Mouse (Mus musculus) testis, adult 2 months (tissue): ENCODE data around the gene Camta1. TPM values are rescaled to one million over a fixed set of nuclear protein-coding genes. Genes with fewer than 3 reads are reported as not detected.

Experiments
- H3K27ac ChIP-seq: fragments of 200-500 bp; 2 replicates; pipeline ENCODE4 v1.5.1; 2012; ENCODE audit warnings: low read depth, low read length; ENCODE audit not compliant: control insufficient read depth, insufficient read depth
- H3K27me3 ChIP-seq: fragments of 200-500 bp; 2 replicates; pipeline ENCODE4 v1.6.1; 2012; ENCODE audit warnings: mild to moderate bottlenecking, low read length, moderate library complexity; ENCODE audit not compliant: control insufficient read depth, insufficient read depth
- H3K36me3 ChIP-seq: fragments of 200-500 bp; 2 replicates; pipeline ENCODE4 v1.6.1; 2012; ENCODE audit warnings: mild to moderate bottlenecking, low read length; ENCODE audit not compliant: control insufficient read depth, insufficient read depth
- H3K4me1 ChIP-seq: fragments of 200-500 bp; 2 replicates; pipeline ENCODE4 v1.6.1; 2012; ENCODE audit warnings: low read length; ENCODE audit not compliant: control insufficient read depth, insufficient read depth
- H3K4me3 ChIP-seq: fragments of 200-500 bp; 2 replicates; pipeline ENCODE4 v1.5.1; 2012; ENCODE audit warnings: low read depth, mild to moderate bottlenecking, low read length, moderate library complexity, mixed read lengths; ENCODE audit not compliant: control insufficient read depth
- CTCF ChIP-seq: fragments of 200-500 bp; IDR thresholded peaks from 2 replicates; pipeline ENCODE4 v1.5.1; 2012; ENCODE audit warnings: low read depth, mild to moderate bottlenecking, inconsistent platforms, low read length, moderate library complexity; ENCODE audit not compliant: control insufficient read depth, insufficient read depth, insufficient replicate concordance
- POLR2A ChIP-seq: fragments of 200-500 bp; IDR thresholded peaks from 2 replicates; pipeline ENCODE4 v1.6.1; 2012; ENCODE audit warnings: low read depth, mild to moderate bottlenecking, inconsistent platforms, low read length, moderate library complexity; ENCODE audit not compliant: control insufficient read depth
- polyA plus RNA-seq: library from polyadenylated mRNA; depleted of rRNA; stranded (reverse); fragments of >200 nt; gene quantifications from 2 replicates; pipeline ENCODE4 v1.2.3, GENCODE M21; 2012

Camta1 gene
- polyA plus RNA-seq, 1 experiment, result 15.4 TPM

DNA sequence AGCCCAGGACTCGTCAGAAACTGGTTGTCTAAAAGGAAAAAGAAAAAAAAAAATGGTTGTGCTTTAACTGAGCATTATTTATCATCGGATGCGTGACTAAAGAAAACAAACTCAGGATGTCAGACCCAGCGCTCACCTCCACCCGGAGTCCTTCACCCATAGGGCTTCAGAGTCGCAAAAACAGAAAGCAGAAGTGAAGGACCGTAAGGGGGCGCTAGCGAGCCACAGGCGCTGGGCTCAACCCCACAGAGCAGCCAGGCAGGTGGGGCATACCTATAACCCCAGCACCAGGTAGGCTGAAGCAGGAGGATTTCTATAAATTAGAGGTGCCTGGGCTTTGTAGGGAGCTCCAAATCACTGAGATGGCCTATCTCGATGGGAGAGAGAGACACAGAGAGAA, 39.7 kb upstream of the Camta1 start:
- H3K27me3 ChIP-seq, result no peaks in the 10 kb centered on the region
- no peak for TF ChIP-seq POLR2A
- peak; percentile 87; the same call in 1 of the 2 replicates for TF ChIP-seq CTCF
- H3K27ac ChIP-seq, result peak overlapping the region; percentile 5; the same call in 1 of the 2 replicates
- H3K4me1 ChIP-seq, result peaks cover 24% of the 10 kb centered on the region
- no peaks in the 10 kb centered on the region for H3K36me3 ChIP-seq
- no peak overlapping the region for H3K4me3 ChIP-seq

DNA sequence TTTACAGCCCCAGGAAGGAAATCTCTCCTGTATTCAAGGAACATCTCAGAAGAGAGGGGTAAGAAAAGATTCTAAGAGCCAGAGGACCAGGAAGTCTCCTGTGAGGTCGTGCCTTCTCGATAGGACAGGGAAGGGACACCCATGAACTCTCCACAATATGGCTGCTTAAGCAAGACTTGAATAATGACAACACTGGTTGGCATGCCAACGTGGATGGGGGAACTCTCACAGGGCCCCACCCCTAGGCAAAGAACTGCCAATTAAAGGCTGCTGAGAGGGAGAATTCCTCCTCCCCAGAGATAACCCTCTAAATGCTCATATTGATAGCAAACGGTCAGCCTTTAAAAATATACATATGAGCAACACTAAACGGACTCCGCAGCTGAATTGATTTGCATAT, 39.1 kb upstream of the Camta1 start:
- Histone ChIP-seq H3K27me3 (no peaks in the 10 kb centered on the region), H3K4me1 (peaks cover 20% of the 10 kb centered on the region), H3K36me3 (no peaks in the 10 kb centered on the region), H3K4me3 (no peak overlapping the region), H3K27ac (no peak overlapping the region)
- TF ChIP-seq CTCF (no peak), POLR2A (no peak)

DNA sequence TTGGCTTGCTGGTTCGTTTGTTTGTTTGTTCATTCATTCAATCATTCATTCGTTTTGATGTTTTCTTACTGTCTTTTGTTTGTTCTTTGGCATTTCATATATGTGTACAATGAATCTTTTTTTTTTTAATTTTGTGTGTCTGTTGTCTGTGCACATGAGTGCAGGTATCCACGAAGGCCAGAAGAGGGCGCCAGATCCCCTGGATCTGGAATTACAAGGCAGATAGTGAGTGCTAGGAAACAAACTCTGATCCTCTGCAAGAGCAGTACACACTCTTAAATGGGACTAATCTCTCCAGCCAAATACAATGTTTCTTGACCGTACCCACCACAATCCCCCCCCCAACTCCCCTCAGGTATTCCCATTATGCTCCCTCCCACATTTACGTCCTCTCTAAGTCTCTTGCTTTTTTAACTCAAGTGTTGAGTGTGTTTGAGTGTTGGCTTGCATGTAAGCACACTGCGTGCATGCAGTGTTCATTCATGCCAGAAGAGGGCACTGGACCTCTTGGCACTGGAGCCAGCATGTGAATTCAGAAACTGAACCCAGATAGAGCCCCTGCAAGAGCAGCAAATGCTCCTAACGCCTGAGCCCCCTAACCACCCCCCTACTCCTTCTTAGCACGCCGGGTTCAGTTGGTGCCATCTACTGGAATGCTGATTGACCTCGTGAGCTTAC, 38.2 kb upstream of the Camta1 start:
- Histone ChIP-seq H3K4me3 (no peak overlapping the region), H3K27ac (no peak overlapping the region), H3K27me3 (no peaks in the 10 kb centered on the region), H3K36me3 (no peaks in the 10 kb centered on the region), H3K4me1 (peaks cover 20% of the 10 kb centered on the region)
- TF ChIP-seq CTCF, result peak; percentile 42; the same call in 1 of the 2 replicates
- TF ChIP-seq POLR2A, result no peak

DNA sequence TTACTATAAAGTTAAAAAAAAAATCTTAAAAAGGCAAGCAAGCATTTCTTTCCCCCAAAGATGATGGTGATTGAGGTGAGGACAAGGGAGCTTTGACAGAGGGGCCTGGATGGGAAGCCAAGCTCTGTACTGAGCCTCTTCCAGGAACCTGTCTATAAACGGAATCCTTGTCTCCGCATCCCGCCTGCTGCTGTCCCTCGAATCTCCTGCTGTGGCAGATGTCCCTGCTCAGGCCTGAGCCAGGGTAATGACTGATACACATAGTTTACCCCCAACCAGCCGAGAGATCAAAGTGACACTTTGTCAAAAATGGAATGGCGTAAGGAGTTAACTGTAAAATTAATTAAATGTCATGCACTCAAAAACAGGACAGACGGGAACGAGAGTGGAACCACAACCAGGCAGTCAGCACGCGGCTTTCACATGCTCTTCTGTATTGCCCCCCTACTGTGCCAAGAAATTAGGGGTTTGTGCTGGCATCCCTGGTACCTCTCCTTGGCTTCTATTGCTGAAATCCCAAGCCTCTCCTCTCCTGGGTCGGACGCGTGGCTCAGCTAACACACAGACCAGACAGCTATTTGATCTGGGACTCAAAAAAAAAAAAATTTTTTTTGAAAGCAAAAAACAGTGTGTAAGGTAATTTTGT, 37.0 kb upstream of the Camta1 start:
- Histone ChIP-seq H3K27ac (no peak overlapping the region), H3K4me1 (peaks cover 16% of the 10 kb centered on the region)
- TF ChIP-seq POLR2A (no peak), CTCF (no peak)

DNA sequence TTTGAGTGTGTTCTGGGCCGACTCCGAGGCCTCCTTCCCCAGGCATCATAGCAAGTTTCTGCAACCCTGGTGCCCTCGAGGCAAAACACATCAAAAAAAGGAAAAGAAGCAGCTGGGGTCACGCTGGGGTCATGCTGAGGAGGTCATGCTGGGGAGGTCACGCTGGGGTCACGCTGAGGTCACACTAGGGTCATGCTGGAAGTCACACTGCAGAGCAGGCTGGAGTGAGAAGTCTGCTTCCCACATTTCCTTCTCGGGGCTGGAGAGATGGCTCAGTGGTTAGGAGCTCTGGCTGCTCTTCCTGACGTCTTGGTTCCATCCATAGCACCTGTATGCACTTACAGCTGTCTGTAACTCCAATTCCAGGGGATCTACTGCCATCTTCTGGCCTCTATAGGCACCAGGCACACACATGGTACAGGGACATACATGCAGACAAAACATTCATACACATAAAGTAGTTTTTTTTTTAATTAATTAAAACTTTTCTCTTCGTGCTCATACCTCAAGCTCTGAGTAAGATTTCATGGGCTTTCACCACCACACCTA, 35.5 kb upstream of the Camta1 start:
- no peak overlapping the region for H3K27ac ChIP-seq
- no peaks in the 10 kb centered on the region for H3K27me3 ChIP-seq
- H3K4me1 ChIP-seq, result peaks cover 5% of the 10 kb centered on the region
- no peaks in the 10 kb centered on the region for H3K36me3 ChIP-seq
- TF ChIP-seq CTCF, result no peak
- no peak for TF ChIP-seq POLR2A
- no peak overlapping the region for H3K4me3 ChIP-seq

More for the DNA sequence above, 37.0 kb upstream of the Camta1 start:
- H3K4me3 ChIP-seq, result no peak overlapping the region
- H3K27me3 ChIP-seq, result no peaks in the 10 kb centered on the region
- H3K36me3 ChIP-seq, result no peaks in the 10 kb centered on the region

DNA sequence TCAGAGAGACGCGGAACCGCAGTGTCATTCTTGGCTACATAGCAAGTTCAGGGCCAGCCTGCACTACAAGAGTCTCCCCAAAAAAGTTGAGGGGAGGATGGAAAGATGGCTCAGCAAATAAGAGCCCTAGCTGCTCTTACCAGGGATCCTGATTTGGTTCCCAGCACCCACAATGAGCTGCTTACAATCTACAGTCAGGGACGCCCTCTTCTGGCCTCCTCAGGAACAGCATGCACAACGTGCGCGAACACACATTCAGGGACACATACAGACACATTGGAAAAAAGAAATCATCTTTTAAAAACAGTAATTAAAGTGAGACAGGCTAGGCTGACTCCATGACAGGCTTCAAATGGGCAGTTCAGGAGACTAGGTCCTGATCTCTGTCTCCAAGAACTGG, 33.9 kb upstream of the Camta1 start:
- Histone ChIP-seq H3K27me3 (no peaks in the 10 kb centered on the region), H3K27ac (no peak overlapping the region), H3K4me1 (peaks cover 5% of the 10 kb centered on the region), H3K36me3 (no peaks in the 10 kb centered on the region), H3K4me3 (no peak overlapping the region)
- TF ChIP-seq CTCF, result peak; percentile 83; the same call in 1 of the 2 replicates
- TF ChIP-seq POLR2A, result no peak

DNA sequence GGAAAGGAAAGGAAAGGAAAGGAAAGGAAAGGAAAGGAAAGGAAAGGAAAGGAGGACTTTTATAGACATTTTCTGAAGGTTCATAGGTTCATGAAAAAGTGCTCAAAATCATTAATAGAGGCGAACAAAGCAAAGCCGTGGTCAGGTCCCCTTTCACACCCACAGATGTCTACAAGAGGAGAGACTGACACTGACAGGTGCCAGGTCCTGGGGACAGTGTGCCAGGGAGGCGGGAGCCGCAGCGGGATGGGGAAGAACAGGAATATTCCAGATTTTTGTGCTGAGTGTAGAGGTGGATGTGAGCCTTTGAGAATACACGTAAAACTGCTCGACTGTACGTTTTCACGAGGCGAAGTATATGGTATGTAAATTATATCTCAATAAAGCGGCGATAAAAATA, 33.2 kb upstream of the Camta1 start:
- Histone ChIP-seq H3K4me1 (peaks cover 2% of the 10 kb centered on the region; the same call in 1 of the 2 replicates), H3K27ac (no peak overlapping the region), H3K4me3 (no peak overlapping the region), H3K36me3 (no peaks in the 10 kb centered on the region), H3K27me3 (no peaks in the 10 kb centered on the region)
- TF ChIP-seq POLR2A (no peak), CTCF (no peak)
